Mouse (Mus musculus): ENCODE data around the gene Akr1a1.
"Not testable (repeated sequence)": the region's sequence is repeated elsewhere in the genome, so short reads cannot be mapped to it uniquely, and the experiment has no call there.

The Akr1a1 gene

DNA sequence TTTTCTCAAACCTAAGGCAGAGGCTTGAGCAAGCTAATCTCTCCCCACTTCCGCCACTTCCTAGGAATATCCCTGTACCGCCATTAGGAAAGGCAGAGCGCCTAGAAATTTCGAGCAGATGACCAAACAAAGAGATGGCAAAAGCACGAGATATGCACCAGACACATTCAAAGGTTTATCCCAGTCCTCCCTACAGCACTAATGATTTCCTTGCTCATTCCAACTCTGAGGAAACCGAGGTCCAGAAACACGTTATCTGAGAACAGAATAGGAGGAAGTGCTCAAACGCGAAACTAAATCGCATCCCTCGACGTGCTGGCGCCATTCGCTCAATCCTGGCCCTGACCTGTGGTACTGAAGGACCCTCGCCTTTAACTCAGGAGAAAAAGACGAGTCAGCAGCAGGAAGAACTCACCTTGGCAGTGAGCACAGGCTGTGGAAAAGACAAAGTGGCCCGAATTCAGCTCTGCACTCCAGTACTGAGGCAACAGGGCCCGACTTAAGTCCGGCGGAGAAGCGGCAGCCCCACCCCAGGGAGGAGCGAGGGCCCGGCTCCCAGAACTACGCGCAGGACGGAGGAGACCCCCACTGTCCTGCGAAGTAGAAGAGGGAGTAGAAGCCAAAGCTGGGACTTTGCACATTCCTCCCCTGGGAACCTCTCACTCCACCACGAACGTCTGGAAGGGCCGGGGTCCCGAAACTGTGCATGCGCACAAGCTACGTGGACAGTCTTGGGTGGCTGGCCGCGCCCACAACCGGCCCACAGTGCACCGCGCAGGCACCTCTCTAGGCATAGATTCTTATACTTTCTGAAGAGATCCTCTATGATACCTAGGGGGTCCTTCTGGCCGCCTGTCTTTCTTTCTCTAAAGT lies at the start of gene Akr1a1:
TSS of gene Akr1a1 (minus strand) at position 757 of the 873 bp plus-strand sequence.
- peak; percentile 94 for DNase-seq (ENCODE audit: low read depth, low spot score)

DNA sequence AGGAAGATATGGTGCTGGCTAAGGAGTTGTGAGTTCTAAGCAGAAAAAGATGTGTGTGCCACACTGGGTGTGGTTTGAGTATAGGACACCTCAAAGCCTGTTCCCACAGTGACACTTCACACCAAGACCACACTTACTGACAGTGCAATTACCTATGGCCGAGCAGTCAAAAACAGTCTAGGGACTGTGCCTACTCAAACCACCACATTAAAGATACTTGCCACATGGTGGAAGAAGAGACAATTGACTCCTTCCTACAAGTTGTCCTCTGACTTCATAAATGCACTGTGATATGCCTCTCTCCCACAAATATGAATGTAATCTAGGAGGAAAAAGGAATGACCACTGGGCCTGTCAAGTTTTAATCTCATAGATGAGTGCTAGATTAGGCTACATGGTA lies 49.5 kb upstream of the Akr1a1 start:
- no peak for DNase-seq (ENCODE audit: low read depth, low spot score)

DNA sequence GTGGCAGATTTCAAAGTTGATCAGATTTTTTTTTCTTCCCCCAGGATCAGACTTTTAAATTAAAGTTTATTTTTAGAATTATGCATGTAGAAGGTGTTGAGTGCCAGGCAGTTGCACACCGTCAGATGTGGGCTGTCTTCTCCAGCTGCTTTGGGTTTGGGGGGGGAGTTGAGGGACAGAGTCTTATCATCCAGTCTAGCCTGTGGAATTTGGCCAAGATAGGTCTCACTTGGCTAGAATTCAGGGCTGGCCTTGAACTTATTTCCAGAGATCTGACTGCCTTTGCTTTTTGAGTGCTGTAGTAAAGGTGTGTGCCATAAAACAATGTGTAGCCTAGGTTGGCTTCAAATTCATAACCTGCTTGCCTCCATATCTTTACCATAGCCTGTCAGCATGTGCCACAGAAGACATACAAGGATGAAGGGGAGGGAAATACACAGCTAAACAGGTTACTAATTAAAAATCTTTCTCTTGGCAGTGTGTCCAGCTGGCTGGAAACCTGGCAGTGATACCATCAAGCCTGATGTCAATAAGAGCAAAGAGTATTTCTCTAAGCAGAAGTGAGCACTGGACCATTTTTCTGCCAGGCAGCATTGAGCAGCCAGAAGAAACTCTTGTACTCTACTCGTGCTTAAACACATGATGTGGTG lies 47.3 kb upstream of the Akr1a1 start:
- no peak for DNase-seq (ENCODE audit: low read depth, low spot score)

DNA sequence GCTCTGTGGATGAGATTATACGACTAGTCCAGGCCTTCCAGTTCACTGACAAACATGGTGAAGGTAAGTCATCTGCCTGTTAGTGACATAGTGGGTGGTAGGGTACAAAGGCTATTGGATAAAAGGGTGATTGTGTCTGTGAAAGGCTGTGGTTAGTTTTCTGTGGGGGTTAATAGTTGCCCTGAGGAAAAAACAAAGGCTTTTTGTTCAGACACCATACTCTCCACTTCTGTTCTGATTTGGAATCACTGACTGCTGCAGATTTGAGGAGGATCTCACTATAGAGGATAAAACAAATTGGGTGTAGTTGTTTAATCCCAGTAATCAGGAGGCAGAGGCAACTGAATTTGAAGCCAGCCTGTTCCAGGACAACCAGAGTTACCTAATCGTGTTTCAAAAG lies 42.3 kb upstream of the Akr1a1 start:
- no peak for DNase-seq (ENCODE audit: low read depth, low spot score)

DNA sequence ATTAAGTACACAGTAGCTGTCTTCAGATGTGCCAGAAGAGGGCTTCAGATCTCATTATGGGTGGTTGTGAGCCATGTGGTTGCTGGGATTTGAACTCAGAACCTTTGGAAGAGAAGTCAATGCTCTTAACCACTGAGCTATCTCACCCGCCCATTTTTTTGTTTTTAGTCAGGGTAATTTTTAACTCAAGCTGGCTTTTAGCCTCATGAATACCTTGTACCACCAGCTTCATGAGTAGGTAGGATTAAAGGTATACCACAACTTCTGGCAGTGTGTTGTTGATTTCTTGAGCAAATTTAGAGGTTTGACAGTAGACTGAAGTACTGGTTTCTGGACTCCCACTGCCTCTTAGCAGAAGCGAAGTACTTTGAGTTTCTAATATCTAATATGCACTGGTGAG lies 40.7 kb upstream of the Akr1a1 start:
- no peak for DNase-seq (ENCODE audit: low read depth, low spot score)

DNA sequence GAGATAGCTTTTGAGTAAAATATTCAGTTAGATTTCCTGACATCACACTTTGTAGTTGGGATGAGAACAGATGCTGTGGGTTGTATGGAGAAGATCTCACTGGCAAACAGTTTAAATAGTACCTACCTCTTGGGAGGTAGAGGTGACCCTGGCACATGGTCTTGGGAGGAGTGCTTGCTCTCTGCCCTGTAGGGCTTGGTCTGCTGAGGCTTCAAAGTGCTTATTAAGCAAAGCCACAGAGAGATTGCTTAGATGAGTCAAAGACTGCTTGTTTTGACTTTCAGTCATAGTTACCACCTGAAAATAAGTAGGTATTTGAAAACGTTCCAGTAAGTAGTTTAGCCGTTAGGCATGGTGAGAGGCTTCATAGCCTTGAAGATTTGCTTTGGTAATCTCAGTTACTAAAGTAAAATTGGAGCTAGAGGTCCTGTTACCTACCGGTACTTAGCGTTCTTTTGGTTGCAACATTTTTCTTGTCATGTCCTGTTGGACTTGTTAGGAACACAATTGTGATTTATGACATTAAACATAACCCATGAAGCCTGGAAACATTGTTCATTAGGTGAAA lies 37.9 kb upstream of the Akr1a1 start:
- no peak for DNase-seq (ENCODE audit: low read depth, low spot score)

DNA sequence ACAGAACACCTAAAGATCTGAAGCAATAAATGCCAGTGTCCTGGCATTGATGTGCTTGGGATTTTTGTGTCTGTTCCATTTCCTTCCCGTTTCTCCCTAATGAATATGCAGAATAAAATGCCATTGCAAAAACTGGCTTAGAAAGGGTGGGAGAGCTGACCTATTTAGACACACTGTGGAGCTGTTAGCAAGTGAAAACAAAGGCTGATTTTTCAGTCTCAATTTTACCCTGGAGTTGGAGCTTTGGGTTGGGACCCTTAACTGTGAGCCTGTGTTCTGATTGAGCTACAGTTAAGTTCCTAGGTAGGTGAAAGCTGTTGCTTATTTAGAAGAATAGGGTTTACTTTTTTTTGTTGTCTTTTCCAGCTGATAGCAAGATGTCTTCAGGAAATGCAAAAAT lies 35.6 kb upstream of the Akr1a1 start:
- no peak for DNase-seq (ENCODE audit: low read depth, low spot score)

DNA sequence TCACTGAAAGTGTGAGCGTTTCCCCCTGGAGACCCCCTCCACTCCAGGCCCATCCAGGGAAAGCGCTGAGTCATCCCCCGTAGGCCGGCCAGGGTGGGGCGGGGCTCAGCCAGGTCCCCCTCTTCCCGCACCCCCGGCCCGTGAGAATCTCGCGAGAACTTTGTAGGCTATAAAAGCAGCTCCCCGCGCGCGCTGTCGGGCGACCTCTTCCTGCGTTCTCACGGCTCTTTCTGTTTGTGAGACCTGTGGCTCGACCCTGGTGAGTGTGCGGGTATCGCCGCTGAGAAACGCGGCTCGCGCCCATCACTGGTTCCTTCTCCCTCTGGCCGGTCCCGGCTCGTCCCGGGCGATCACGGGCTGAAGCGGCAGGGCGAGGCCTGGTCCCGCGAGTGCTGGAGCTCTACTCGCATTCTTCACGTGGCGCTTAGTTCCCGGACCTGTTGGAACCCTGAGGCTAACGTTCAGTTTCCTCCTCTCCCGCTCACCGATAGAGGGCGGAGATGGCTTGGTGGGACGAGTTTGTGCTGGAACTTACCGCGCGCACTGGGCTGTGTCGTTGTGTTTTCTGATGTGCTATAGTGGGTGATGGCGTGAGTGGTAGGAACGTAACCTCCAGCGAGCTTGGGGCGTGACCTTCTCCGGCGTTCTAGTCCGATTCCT lies 34.1 kb upstream of the Akr1a1 start, which contains the start of gene Prdx1:
TSS of gene Prdx1 (plus strand) at position 143 of the 660 bp plus-strand sequence.
- peak; percentile 96 for DNase-seq (ENCODE audit: low read depth, low spot score)

DNA sequence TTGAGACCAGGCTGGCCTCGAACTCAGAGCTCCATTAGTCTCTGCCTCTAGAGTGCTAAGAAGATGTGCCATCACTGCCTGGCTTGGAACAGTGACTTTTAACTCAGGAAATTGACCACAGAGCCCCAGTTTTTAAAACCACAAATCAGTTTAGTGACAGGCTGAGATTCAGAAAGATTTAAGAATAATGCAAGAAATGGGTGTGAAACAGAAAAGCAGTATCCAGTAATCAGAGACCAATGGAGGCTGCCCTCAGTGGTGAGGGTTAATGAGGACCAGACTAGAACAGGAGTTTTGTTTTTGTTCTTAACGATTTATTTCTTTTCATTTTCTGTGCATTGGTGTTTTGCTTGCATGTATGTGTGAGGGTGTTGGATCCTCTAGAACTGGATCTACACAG lies 33.2 kb upstream of the Akr1a1 start:
- DNase-seq (ENCODE audit: low read depth, low spot score) = no peak

DNA sequence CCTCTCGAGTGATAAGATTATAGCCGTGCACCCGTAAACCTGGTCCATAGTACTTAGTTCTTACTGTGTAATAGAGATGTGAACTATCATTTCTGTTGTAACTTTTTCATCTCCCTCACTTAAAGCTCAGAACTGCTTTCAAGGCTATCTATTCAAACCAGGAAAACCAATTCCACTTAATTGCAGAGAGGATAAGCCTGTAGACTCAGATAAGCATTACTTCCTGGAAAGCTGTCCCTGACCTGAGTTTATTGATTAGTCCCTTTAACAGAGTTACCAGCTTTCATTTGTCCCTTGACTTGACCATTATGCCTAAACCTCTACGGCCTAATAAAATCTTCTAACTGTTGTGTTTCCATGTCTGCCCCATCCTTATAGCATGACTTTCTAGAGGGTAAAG lies 32.5 kb upstream of the Akr1a1 start:
- DNase-seq (ENCODE audit: low read depth, low spot score) = no peak

DNA sequence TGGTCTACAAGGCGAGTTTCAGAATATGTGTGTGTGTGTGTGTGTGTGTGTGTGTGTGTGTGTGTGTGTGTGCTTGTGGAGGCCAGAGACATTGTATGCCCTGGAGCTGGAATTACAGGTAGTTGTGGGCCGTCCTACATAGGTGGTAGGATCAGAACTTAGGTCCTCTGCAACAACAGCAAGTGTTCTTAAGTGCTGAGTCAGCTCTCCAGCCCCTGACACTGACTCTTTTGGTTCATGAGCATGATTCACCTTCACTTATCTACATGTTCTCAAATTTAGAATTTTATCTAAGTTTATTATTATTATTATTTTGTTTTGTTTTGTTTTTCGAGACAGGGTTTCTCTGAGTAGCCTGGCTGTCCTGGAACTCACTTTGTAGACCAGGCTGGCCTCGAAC lies 29.0 kb upstream of the Akr1a1 start:
- not testable (repeated sequence) for DNase-seq (ENCODE audit: low read depth, low spot score)

DNA sequence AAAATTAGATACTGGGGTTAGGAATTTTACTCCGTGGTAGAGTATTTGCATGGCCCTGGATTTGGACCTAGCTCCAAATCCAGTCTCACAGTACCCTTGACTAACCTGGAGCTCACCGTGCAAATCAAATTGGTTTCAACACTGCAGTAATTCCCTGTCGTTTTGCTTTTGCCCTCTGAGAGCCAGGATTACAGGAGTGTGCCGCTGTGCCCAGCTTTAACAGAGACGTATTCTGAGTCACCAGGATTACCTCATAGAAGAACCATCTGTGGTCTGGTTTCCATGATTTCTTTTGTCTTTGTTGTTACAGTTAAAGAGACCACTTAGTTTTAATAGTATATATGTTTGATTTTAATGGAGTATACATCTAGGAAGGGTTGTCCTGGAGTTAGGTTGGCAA lies 27.7 kb upstream of the Akr1a1 start:
- DNase-seq (ENCODE audit: low read depth, low spot score) = no peak

DNA sequence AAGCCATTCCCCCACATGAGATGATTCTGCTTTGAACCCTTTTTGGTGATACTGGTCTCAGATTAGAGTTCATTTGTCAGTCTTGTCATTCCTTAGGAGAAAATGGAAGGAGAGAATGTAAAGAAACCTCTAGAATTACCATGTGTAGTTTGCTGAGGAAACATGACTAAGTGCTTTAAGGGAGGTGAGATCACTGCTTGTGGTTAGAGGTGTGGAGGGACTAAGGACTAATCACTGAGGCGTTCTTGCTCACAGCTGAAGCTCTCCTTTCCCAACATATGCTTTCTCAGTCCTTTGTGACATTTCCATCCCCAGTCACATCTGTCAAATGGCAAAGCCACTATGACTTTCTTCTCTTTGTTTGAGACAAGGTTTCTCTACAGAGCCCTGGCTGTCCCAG lies 26.3 kb upstream of the Akr1a1 start:
- DNase-seq (ENCODE audit: low read depth, low spot score) = no peak

DNA sequence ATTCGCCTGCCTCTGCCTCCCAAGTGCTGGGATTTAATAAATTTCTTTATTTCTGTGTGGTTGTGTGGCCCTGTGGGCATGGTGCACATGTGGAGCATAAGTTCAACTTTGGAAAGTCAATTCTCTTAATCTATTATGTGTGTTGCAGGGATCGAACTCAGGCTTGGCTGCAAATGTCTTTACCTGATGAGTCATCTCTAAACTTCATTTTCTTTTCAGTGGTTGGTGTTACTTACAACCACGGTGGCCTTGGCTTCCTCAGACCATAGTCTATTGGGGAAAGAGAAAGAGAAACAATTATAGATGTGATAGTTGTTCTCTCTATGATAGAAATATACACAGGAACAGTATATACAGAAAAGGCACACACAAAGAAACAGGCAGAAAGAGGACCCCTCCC lies 24.5 kb upstream of the Akr1a1 start:
- DNase-seq (ENCODE audit: low read depth, low spot score) = no peak

DNA sequence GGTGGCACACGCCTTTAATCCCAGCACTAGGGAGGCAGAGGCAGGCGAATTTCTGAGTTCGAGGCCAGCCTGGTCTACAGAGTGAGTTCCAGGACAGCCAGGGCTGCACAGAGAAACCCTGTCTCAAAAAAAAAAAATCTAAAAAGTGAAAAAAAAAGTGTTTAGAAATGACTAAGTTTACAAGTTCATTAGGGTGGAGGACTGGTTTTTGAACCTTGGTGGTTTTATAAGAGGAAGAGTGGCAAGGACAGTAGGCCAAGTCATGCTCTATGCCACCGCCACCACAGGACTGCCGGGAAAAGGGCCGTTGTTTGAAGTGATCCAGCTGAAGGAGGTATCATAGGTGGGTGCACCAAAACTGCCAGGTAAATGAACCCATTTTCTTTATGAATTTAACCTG lies 23.3 kb upstream of the Akr1a1 start:
- not testable (repeated sequence) for DNase-seq (ENCODE audit: low read depth, low spot score)

DNA sequence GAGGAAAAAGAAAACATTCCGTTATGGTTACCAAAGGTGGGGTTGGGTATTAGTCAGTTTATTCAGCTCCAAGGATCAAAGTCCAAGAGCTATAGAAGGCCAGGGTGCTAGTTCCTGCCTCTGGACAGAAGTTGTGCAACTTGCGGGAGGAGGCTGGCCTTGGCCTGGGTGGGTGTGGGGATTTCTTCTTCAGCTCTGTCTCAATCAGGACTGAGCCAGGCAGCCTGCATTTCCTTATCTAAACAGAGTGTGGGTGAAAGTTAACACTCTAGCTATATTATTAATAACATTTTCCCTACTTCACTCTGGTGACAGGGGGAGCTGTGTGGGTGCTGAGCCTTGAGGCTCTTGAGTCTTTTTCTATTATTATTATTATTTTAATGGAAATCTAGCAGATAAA lies 21.3 kb upstream of the Akr1a1 start:
- DNase-seq (ENCODE audit: low read depth, low spot score) = no peak

DNA sequence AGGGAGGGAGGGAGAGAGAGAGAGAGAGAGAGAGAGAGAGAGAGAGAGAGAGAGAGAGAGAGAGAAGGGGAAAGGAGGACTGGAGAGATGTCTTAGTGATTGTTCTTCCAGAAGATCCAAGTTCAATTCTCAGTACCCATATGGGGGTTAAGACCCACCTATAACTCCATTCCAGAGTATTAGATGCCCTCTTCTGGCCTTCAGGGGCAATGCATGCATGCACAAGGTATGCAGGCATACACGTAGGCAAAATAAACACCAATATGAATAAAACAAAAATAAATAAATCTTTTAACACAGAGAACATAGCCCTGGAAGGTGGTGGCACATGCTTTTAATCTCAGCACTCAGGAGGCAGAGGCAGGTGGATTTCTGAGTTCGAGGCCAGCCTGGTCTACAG lies 17.8 kb upstream of the Akr1a1 start:
- peak; percentile 56 for DNase-seq (ENCODE audit: low read depth, low spot score)

DNA sequence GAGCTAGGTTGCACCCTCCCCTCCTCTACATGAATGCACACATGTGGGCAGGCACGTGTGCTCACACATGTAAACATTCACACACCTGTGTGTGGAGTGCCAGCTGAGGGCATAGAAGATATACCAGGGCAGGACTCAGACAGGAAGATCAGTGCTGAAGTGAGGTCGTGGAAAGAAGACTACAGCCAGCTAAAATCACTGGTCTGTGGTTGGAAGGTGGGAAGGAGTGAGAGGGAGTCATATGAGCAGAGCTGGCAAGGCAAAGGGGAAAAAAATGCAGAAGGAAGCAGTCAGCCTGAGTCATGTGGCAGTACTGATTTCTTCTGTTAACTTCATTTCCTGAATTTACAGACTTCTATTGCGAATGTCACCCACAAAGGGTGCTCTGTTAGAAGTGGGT lies 16.7 kb upstream of the Akr1a1 start:
- peak; percentile 66 for DNase-seq (ENCODE audit: low read depth, low spot score)

DNA sequence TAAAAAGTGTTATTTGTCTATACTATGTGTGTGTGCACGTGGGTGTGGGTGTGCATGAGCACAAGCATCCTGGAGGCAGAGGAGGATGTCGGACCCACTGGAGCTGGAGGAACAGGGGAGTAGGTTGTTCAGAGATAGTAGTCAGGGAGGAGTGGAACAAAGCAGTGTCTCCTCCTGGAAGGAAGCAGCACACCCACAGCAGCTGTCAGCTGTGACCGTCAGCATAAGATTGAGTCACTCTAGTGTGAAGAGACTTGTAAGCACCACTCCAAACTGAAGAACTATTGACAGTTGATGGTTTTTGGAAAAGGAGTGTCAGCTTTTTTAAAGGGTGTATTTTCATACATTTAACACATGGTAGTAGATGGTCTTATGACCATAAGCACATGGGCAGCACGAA lies 15.1 kb upstream of the Akr1a1 start:
- DNase-seq (ENCODE audit: low read depth, low spot score) = peak; percentile 54

DNA sequence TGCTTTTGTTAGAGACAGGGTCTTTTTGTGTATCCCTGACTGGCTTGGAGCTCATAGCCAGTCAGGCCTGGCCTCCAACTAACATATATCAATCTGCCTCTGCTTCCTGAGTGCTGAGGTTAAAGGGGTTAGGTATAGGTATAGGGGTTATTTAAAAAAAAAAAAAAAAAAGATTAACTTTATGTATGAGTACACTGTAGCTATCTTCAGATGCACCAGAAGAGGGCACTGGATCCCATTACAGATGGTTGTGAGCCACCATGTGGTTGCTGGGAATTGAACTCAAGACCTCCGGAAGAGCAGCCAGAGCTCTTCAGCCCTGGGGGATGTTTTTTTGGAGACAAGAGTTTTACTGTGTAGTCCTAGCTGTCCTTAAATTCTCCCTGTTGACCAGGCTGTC lies 10.5 kb upstream of the Akr1a1 start:
- no peak for DNase-seq (ENCODE audit: low read depth, low spot score)

DNA sequence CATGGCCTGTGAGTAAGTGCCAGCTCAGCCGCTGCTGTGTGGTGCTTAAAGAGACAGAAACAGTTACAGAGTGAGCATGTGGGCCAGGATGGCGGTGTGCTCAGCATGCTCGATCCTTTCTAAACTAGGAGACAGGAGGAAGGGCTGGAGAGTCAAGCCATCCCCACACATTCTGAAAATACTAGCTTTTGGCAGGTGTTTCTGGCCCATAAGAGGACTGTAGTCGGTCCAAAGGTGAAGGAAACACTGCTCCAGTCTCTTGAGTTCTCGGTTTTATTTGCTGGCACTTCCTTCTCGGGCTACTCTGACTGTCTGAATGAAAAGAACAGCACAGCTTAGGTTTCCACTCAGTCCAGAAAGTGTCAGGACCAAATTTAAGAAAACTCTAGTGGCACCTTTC lies 9.3 kb upstream of the Akr1a1 start:
- no peak for DNase-seq (ENCODE audit: low read depth, low spot score)

DNA sequence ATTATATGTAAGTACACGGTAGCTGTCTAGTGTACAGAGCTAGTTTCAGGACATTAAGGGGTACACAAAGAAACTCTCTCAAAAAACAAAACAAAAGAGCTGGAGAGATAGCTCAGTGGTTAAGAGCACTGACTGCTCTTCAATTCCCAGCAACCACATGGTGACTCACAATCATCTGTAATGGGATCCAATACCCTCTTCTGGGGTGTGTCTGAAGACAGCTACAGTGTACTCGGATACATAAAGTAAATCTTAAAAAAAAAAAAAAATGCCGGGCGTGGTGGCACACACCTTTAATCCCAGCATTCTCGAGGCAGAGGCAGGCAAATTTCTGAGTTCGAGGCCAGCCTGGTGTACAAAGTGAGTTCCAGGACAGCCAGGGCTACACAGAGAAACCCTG lies 8.4 kb upstream of the Akr1a1 start:
- not testable (repeated sequence) for DNase-seq (ENCODE audit: low read depth, low spot score)

Data from A20 (cell line).